Comparison of ENCODE assay signal across 19 mouse cellular contexts in genomic region chr1:132440896-132441435, GRCm38 (mm10). TPM values are rescaled to one million over a fixed set of nuclear protein-coding genes. Genes with fewer than 3 reads are reported as not detected.
DNase-seq lines count a peak whose midpoint lies in the region; TF ChIP-seq lines count a peak whose summit lies in the region.
"Had no signal": no experiment of that assay in that cellular context is flagged by ENCODE, and none has a peak within 500 bp of the region (broad histone marks: within the 10 kb centered on the region; RNA-seq: fewer than 3 reads in every experiment).

No protein-coding gene starts in this region.

- H3K4me1 ChIP-seq in heart, adult 2 months (ENCODE audit: control insufficient read depth, insufficient read depth, low read length), result peaks cover 10% of the 10 kb centered on the region
- no peaks in the 10 kb centered on the region for H3K4me1 ChIP-seq in heart, embryonic 10.5 days
- no peaks in the 10 kb centered on the region; the same call in 1 of the 2 replicates for H3K4me1 ChIP-seq in liver, adult 2 months (ENCODE audit: control insufficient read depth, insufficient read depth, low read length)
- H3K4me1 ChIP-seq in E14TG2a.4 (replicated peaks; ENCODE audit: low read depth, low read length) (0 out of 2 replicates have a peak, but pooled peaks cover 3% of the 10 kb centered on the region), MEL (ENCODE audit: control insufficient read depth in 1 of 2, insufficient read depth in 2 of 2, low read length in 2 of 2) (peaks cover 19 to 30% of the 10 kb centered on the region in 2 experiments)
- H3K4me1 ChIP-seq: forebrain, embryonic 10.5 days; limb, embryonic 13.5 days had no signal

- peak; percentile 15; the same call in 1 of the 2 replicates for TF ChIP-seq CTCF in heart, adult 2 months (IDR thresholded peaks at IDR 0.05)
- TF ChIP-seq CTCF in liver, adult 2 months (IDR thresholded peaks at IDR 0.05; ENCODE audit: low read depth, low read length), result peak; percentile 29; the same call in 1 of the 2 replicates
- TF ChIP-seq CTCF in E14TG2a.4 (conservative IDR thresholded peaks at IDR 0.05; ENCODE audit: low read length) (peak; percentile 28; the same call in 1 of the 2 replicates), MEL (IDR thresholded peaks at IDR 0.05 in 2 of 3, conservative IDR thresholded peaks at IDR 0.05 in 1 of 3; ENCODE audit: control insufficient read depth in 1 of 3, insufficient read depth in 1 of 3, low read depth in 2 of 3, low read length in 3 of 3, poor library complexity in 1 of 3, severe bottlenecking in 1 of 3) (peak in 2 of 3 experiments; percentile 18 to 36; a peak in 4 of 6 replicates)

- WGBS in heart, adult 2 months, result 63% methylated on average over 1 of the region's 1 CpGs
- WGBS in heart, embryonic 10.5 days, result 76% methylated on average over 1 of the region's 1 CpGs
- 95% methylated on average over 1 of the region's 1 CpGs for WGBS in liver, adult 2 months

- H3K27ac ChIP-seq in heart, adult 2 months, result no peak overlapping the region
- no peak overlapping the region for H3K27ac ChIP-seq in heart, embryonic 10.5 days
- H3K27ac ChIP-seq in liver, adult 2 months (replicated peaks; ENCODE audit: insufficient read depth, low read depth, low read length), result no peak overlapping the region
- H3K27ac ChIP-seq in MEL (ENCODE audit: control insufficient read depth, low read depth, low read length), result no peak overlapping the region
- H3K27ac ChIP-seq: forebrain, embryonic 10.5 days; heart, embryonic 13.5 days; limb, embryonic 13.5 days had no signal

- no peaks in the 10 kb centered on the region for H3K27me3 ChIP-seq in heart, adult 2 months (ENCODE audit: control insufficient read depth, insufficient read depth, low read length)
- no peaks in the 10 kb centered on the region for H3K27me3 ChIP-seq in heart, embryonic 10.5 days (ENCODE audit: insufficient read depth, poor library complexity, severe bottlenecking)
- H3K27me3 ChIP-seq in liver, adult 2 months (ENCODE audit: control insufficient read depth, insufficient read depth, low read length), result no peaks in the 10 kb centered on the region
- no peaks in the 10 kb centered on the region for H3K27me3 ChIP-seq in E14TG2a.4 (ENCODE audit: insufficient read depth, low read length)
- H3K27me3 ChIP-seq in MEL (ENCODE audit: control insufficient read depth in 1 of 2, insufficient read depth in 2 of 2, low read length in 2 of 2), result no peaks in the 10 kb centered on the region
- H3K27me3 ChIP-seq: heart, embryonic 13.5 days; limb, embryonic 13.5 days had no signal

- H3K79me2 ChIP-seq in heart, adult 2 months (replicated peaks; ENCODE audit: control insufficient read depth, insufficient read depth, low read length), result no peaks in the 10 kb centered on the region
- H3K79me2 ChIP-seq in liver, adult 2 months (ENCODE audit: control insufficient read depth, insufficient read depth, low read length), result no peaks in the 10 kb centered on the region
- no peaks in the 10 kb centered on the region for H3K79me2 ChIP-seq in MEL (ENCODE audit: control insufficient read depth, insufficient read depth, low read length, poor library complexity)

- no peaks in the 10 kb centered on the region; the same call in 1 of the 2 replicates for H3K9me3 ChIP-seq in heart, embryonic 10.5 days
- H3K9me3 ChIP-seq in E14TG2a.4 (ENCODE audit: low read length), result no peaks in the 10 kb centered on the region
- H3K9me3 ChIP-seq in MEL (replicated peaks; ENCODE audit: insufficient read depth, low read length), result no peaks in the 10 kb centered on the region
- H3K9me3 ChIP-seq: heart, embryonic 13.5 days had no signal

- no peak for TF ChIP-seq EP300 in heart, adult 2 months (IDR thresholded peaks at IDR 0.05; ENCODE audit: insufficient read depth, low read depth, low read length)
- TF ChIP-seq EP300 in MEL (IDR thresholded peaks at IDR 0.05; ENCODE audit: low read depth in 1 of 2, low read length in 2 of 2), result peak; percentile 26 to 48; a peak in 3 of 4 replicates

- intact Hi-C loops in heart, adult 2 months (cut with DNase I), result no loop called here

- no peak overlapping the region for H3K9ac ChIP-seq in heart, adult 2 months (ENCODE audit: low read depth, low read length)
- no peak overlapping the region for H3K9ac ChIP-seq in liver, adult 2 months (ENCODE audit: low read depth, low read length)
- H3K9ac ChIP-seq in MEL (ENCODE audit: control insufficient read depth, low read depth, low read length, poor library complexity, severe bottlenecking), result no peak overlapping the region
- H3K9ac ChIP-seq: heart, embryonic 13.5 days; limb, embryonic 13.5 days had no signal

- no peak for TF ChIP-seq POLR2A in heart, adult 2 months (IDR thresholded peaks at IDR 0.05; ENCODE audit: insufficient read depth, low read depth, low read length)
- no peak for TF ChIP-seq POLR2A in liver, adult 2 months (IDR thresholded peaks at IDR 0.05; ENCODE audit: extremely low read depth, insufficient read depth, low read length)
- TF ChIP-seq POLR2A in MEL (IDR thresholded peaks at IDR 0.05; ENCODE audit: control insufficient read depth in 1 of 2, insufficient read depth in 1 of 2, low read depth in 1 of 2, low read length in 2 of 2, poor library complexity in 1 of 2), result no peak

- no peak for DNase-seq in heart, adult 2 months
- no peak for DNase-seq in heart, embryonic 10.5 days (ENCODE audit: low spot score)
- DNase-seq in liver, adult 2 months (ENCODE audit: extremely low read depth, low read depth, low spot score), result no peak
- no peak for DNase-seq in liver
- DNase-seq in MEL (ENCODE audit: low read depth, low spot score), result peak; percentile 45
- no peak for DNase-seq in frontal cortex, postnatal 10 days (ENCODE audit: low spot score in 2 of 2)
- no peak for DNase-seq in urinary bladder, postnatal 36 days (ENCODE audit: low spot score in 2 of 2)
- DNase-seq: adrenal gland, postnatal 25 days; cerebellum, adult 9-11 months; gastrocnemius, postnatal 25 days; kidney, postnatal 10 days; layer of hippocampus, adult 9-11 months; right cerebral cortex, adult 18-20 months; spleen, adult 18-20 months; thymus, postnatal 14 days had no signal

- no peak overlapping the region for H3K4me3 ChIP-seq in heart, adult 2 months
- H3K4me3 ChIP-seq in heart, embryonic 10.5 days, result no peak overlapping the region
- H3K4me3 ChIP-seq in liver, adult 2 months (ENCODE audit: insufficient read depth, low read depth, low read length), result no peak overlapping the region
- H3K4me3 ChIP-seq in E14TG2a.4 (replicated peaks; ENCODE audit: low read length) (no peak overlapping the region), MEL (ENCODE audit: control insufficient read depth in 1 of 2, insufficient read depth in 1 of 2, low read depth in 2 of 2, low read length in 2 of 2) (no peak overlapping the region)
- H3K4me3 ChIP-seq: forebrain, embryonic 10.5 days; heart, embryonic 13.5 days; limb, embryonic 13.5 days had no signal

- no peak for TF ChIP-seq RAD21 in MEL (IDR thresholded peaks at IDR 0.05; ENCODE audit: low read depth, low read length)

- H3K36me3 ChIP-seq in heart, adult 2 months (ENCODE audit: control insufficient read depth, insufficient read depth, low read length), result peaks cover 19% of the 10 kb centered on the region
- H3K36me3 ChIP-seq in heart, embryonic 10.5 days, result peaks cover 37% of the 10 kb centered on the region
- H3K36me3 ChIP-seq in liver, adult 2 months (ENCODE audit: control insufficient read depth, insufficient read depth, low read length), result peaks cover 14% of the 10 kb centered on the region
- H3K36me3 ChIP-seq in E14TG2a.4 (ENCODE audit: insufficient read depth, low read length) (no peaks in the 10 kb centered on the region; the same call in 1 of the 2 replicates), MEL (ENCODE audit: control insufficient read depth in 1 of 2, insufficient read depth in 2 of 2, low read length in 2 of 2) (peaks cover 0 to 27% of the 10 kb centered on the region in 2 experiments; a peak in 2 of 4 replicates)

TF ChIP-seq in MEL, 35 proteins besides CTCF, POLR2A, EP300 and RAD21:
- TF ChIP-seq RCOR1 (IDR thresholded peaks at IDR 0.05; ENCODE audit: low read depth, low read length) (no peak), MEF2A (IDR thresholded peaks at IDR 0.05; ENCODE audit: extremely low read depth, insufficient replicate concordance, low read depth, low read length, poor library complexity, severe bottlenecking) (peak; percentile 94; the same call in 1 of the 2 replicates), ETS1 (IDR thresholded peaks at IDR 0.05; ENCODE audit: low read depth, low read length) (peak; percentile 54), GATA1 (IDR thresholded peaks at IDR 0.05; ENCODE audit: low read depth, low read length) (no peak), ZNF384 (IDR thresholded peaks at IDR 0.05; ENCODE audit: low read depth, low read length) (peak; percentile 75)

RNA-seq across cellular contexts. Expression of gene Dstyk, which starts 23.6 kb away (rescaled TPM):
- total RNA-seq in heart, adult 2 months (2021), result 10 to 100 TPM; 14.6 to 16.0 TPM
- 8.9 and 24.1 TPM in 2 replicates for polyA plus RNA-seq in heart, adult 2 months (2012; rRNA removed)
- polyA plus RNA-seq in heart, embryonic 10.5 days (2016; fragmentation: Nextera tagmentation; extraction: Ambion mirVana), result 10.6 and 10.8 TPM in 2 replicates
- total RNA-seq in liver, adult 2 months (2014; rRNA removed), result 8.9 and 10.1 TPM in 2 replicates
- 3.6 and 4.1 TPM in 2 replicates for polyA plus RNA-seq in liver, adult 2 months (2012; rRNA removed)
- 2.4 and 2.8 TPM in 2 replicates for total RNA-seq in MEL (2012; rRNA removed)
- polyA plus RNA-seq in MEL (2012; ENCODE audit: insufficient read depth in 1 of 2, insufficient read length in 2 of 2, low read depth in 1 of 2, low replicate concordance in 2 of 2, missing spikeins in 1 of 2), result 1 to 10 TPM in 1 of 2 experiments, not detected in 1; 4.5 TPM

RNA-seq across cellular contexts. Expression of gene Rbbp5, which starts 36.2 kb away (rescaled TPM):
- total RNA-seq in heart, adult 2 months (2021), result 10 to 100 TPM; 21.6 to 24.5 TPM
- 16.7 and 27.5 TPM in 2 replicates for polyA plus RNA-seq in heart, adult 2 months (2012; rRNA removed)
- polyA plus RNA-seq in heart, embryonic 10.5 days (2016; fragmentation: Nextera tagmentation; extraction: Ambion mirVana), result 33.2 and 43.6 TPM in 2 replicates
- total RNA-seq in liver, adult 2 months (2014; rRNA removed), result 21.4 and 21.7 TPM in 2 replicates
- polyA plus RNA-seq in liver, adult 2 months (2012; rRNA removed), result 10.2 and 10.5 TPM in 2 replicates
- total RNA-seq in MEL (2012; rRNA removed), result 33.2 and 33.3 TPM in 2 replicates
- polyA plus RNA-seq in MEL (2012; ENCODE audit: insufficient read depth in 1 of 2, insufficient read length in 2 of 2, low read depth in 1 of 2, low replicate concordance in 2 of 2, missing spikeins in 1 of 2), result 10 to 100 TPM in 1 of 2 experiments, not detected in 1; 43.5 TPM

RNA-seq across cellular contexts. Expression of gene Tmcc2, which starts 49.9 kb away (rescaled TPM):
- total RNA-seq in heart, adult 2 months (2021), result 10 to 100 TPM; 21.9 to 25.4 TPM
- polyA plus RNA-seq in heart, adult 2 months (2012; rRNA removed), result 17.5 and 19.4 TPM in 2 replicates
- polyA plus RNA-seq in heart, embryonic 10.5 days (2016; fragmentation: Nextera tagmentation; extraction: Ambion mirVana), result 10.1 and 12.6 TPM in 2 replicates
- 1.6 and 1.9 TPM in 2 replicates for total RNA-seq in liver, adult 2 months (2014; rRNA removed)
- 2.2 and 2.5 TPM in 2 replicates for polyA plus RNA-seq in liver, adult 2 months (2012; rRNA removed)
- total RNA-seq in MEL (2012; rRNA removed), result 4.6 and 7.2 TPM in 2 replicates
- polyA plus RNA-seq in MEL (2012; ENCODE audit: insufficient read depth in 1 of 2, insufficient read length in 2 of 2, low read depth in 1 of 2, low replicate concordance in 2 of 2, missing spikeins in 1 of 2), result 1 to 10 TPM in 1 of 2 experiments, not detected in 1; 4.1 TPM
